Mouse (Mus musculus) CD4-positive helper T cell, adult 2 months (primary cell): ENCODE measurements around the gene Gm11011.

Experiments used
- DNase-seq: peaks from one replicate; pipeline ENCODE4 v3.0.0-alpha.2; 2012; ENCODE audit warnings: low read depth, missing footprints, low spot score

Gene Gm11011

DNA sequence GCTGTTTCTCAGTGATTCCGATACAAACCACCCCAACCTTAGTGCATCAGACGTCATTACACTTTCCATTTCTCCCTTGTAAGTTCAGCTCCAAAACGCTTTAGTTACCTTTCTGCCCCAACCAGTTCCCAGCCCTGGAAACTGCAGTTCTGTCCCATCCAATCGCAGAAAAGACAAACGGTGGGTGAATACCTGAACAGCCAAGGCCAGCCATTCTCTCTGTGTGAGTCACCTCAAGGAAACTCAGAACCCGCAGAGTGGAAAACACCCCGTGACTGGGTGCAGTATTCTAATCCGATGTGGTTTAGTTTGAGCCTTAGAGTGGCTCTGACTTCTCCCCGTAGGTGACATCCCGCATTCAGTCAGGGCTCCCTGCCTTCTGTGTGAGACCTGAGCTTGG, 2.2 kb upstream of the Gm11011 start:
- peak; percentile 63 for DNase-seq

GRCm38 (mm10) chr2:169586688-169587087, 857 bp downstream of the Gm11011 start:
- peak; percentile 24 for DNase-seq

DNA sequence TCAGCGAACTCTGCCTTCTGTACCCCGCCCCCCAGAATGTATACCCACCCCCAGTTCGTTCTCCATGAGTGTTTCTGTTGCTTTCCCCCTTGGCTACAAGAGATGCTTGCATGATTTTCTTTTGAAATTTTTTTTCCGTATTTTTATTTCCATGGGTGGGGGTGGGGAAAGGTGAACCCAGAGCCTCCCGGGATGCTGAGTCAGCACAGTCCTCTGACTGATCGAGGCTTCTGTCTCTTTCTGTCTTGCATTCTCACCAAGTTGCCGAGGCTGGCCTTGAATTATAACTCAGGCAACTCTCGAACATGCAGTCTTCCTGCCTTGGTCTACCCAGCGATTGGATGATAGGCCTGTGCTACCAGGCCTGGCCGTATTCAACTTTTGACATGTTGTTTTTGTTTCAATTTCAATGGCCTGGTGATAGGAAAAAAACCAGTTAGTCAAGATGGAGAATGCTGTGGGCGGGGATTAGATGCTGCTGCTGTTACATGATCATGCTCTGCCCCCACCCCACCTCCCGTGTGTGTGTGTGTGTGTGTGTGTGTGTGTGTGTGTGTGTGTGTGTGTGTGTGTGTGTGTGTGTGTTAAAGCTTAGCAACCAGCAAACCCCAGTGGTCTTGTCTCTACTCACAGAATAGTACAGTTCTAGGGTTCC, 1.8 kb downstream of the Gm11011 start:
- peak; percentile 40 for DNase-seq

GRCm38 (mm10) chr2:169584745-169585456, 2.6 kb downstream of the Gm11011 start:
- DNase-seq: no peak

GRCm38 (mm10) chr2:169583476-169583875, 4.1 kb downstream of the Gm11011 start:
- no peak for DNase-seq

DNA sequence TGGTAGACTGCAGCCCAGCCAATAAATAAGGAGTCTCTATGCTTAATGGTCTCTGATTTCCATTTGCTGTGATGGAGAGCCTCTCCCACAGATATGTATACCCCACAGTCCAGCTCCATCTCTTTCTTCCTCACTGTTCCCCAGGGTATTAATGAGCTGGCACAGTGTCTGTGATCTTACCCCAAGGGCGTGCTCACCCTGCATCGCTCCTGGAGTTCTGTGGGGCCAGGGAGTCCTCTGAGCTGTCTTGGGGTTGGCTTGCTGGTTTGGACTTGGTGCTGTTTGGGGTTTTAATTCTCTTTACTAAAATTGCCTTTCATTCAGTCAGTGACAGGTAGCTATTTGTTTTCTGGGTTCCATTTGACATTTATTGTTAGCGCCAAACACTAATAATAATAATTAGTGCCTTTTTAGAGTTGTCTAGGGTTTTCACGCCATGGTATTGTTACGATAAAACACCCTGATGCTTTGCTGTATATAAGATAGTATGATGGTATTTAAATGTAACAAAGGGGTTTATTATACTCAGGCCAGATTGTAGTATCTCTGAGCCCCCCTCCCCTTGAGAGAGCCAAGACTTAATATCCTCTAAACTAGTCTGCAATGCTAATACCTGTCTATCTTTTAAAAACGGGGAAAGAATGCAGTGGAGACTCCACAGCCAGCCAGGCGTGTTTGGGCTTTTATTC, 9.9 kb downstream of the Gm11011 start:
- DNase-seq: no peak

DNA sequence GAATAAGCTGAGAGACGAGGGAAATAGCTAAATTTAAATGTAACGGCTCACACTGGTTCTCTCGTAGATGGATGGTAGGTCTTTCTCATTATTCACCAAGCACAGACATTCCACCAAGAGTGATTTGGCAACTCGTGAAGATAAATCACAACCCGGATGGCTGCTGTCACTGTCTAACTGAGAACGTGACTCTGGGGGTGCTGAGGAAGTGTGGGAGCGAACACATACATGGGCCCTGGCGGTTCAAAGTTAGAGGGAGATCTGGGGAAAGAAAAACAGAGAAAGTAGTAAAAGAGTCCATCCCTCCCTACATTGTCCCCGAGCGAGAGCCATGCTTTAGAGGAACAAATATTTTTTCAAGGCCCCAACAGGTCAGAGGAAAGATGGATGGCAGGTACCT, 17.5 kb downstream of the Gm11011 start:
- DNase-seq: no peak

- DNase-seq: no peak
These were observed 21.4 kb downstream of the Gm11011 start for GRCm38 (mm10) chr2:169566159-169566558.

DNA sequence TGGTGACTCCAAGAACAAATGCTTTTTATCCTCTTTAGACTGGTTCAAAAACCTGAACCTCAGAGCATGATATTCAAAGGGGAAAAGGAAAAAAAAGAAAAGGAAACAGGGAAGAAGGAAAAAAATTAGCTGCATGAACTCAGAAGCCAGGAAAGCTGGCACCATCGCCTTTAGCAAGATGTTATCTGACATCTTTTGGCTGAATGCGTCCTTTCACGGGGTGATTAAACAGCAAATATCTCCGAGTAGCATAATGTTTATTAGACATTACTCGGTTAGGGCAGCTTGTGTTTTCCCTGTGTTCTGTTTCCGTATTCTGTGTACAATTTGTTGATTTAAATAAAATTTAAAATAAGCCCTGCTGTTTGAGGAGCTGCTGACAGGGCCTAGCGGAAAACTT, 21.8 kb downstream of the Gm11011 start:
- DNase-seq: no peak

- DNase-seq: no peak
These were observed 41.9 kb downstream of the Gm11011 start for GRCm38 (mm10) chr2:169545674-169546073.

DNA sequence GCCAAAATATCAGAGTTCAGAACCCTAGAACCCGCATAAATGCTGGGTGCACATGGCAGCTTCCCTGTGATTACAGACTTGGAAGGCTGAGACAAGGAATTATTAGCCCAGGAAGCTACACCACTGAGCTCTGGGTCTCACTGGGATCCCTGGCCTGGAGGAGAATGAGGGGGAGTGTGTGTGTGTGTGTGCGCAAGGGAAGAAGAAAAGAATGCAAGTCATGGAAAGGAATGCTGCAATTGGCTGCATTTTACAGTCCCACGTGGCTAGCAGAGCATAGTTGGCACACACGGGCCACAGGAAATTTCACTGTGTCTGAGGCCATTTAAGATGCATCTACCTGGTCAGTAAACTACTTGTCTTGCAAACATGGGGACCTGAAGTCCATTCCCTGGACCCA, 48.6 kb downstream of the Gm11011 start:
- no peak for DNase-seq
